Mouse (Mus musculus): Measurements from ENCODE around the gene Slc39a13. TPM values are rescaled to one million over a fixed set of nuclear protein-coding genes. Genes with fewer than 3 reads are reported as not detected.
A peak's percentile ranks its signal among the peaks of the same experiment; 100 is the strongest.

The Slc39a13 gene
- total RNA-seq, 2 experiments from 2014 or later: 30.1 to 32.3 TPM

DNA sequence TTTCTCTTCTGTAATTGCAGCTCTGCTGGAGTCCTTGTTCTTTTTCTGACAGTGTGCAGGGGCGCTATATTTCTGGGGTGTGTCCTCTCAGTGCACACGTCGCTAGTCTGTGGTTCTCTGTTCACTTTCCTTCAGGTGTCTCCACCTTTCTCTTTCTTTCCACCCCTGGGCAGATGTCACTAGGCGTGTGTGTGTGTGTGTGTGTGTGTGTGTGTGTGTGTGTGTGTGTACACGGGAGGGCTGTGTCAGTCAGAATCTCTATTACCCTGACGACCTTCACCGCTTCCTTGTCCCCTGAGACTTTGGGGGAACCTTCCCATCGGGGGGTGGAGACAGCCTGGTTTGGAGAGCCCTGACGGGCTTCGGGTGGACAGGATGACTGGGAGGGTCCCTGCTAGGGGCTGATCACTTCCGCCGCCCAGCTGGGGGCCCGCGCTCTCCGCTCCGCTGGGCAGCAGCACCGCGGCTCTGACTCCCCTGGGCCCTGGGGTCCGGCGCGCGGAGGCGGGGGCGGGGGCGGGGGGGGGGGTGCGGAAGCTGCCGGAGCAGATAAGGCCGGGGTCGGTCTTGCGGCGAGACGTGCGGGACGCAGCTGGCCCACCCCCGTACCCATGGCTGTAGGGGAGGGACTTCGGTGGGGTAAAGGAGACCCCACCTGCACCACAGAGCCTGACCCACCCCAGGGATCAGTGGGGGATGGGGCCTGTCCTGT lies 8.3 kb upstream of the Slc39a13 start:
- Histone ChIP-seq H3K4me3 (peak overlapping the region; percentile 46), H3K27ac (no peak overlapping the region)
- no peak for DNase-seq (ENCODE audit: extremely low spot score in 1 of 2, low spot score in 2 of 2)
- intact Hi-C loops (cut with DNase I): no loop called here
- TF ChIP-seq CTCF (IDR thresholded peaks at IDR 0.05): no peak

DNA sequence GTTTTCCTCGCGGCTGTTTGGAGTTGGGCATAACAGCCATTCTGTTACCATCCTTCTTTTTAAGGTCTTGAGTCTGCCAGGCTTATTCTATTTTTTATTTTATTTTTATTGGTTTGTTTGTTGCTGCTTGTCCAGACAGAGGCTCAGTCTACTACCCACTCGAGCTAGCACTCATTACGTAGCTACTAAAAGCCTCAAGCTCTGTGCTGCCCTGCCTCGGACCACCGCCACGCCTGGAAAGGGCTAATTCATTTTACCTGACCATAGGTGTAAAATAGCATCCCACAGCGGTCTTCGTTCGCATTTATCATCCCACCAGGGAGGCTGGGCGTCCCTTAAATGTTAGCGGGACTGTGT lies 7.7 kb upstream of the Slc39a13 start:
- H3K27ac ChIP-seq: no peak overlapping the region
- intact Hi-C loops (cut with DNase I): no loop called here
- H3K4me3 ChIP-seq: no peak overlapping the region
- no peak for TF ChIP-seq CTCF (IDR thresholded peaks at IDR 0.05)
- no peak for DNase-seq (ENCODE audit: extremely low spot score in 1 of 2, low spot score in 2 of 2)

DNA sequence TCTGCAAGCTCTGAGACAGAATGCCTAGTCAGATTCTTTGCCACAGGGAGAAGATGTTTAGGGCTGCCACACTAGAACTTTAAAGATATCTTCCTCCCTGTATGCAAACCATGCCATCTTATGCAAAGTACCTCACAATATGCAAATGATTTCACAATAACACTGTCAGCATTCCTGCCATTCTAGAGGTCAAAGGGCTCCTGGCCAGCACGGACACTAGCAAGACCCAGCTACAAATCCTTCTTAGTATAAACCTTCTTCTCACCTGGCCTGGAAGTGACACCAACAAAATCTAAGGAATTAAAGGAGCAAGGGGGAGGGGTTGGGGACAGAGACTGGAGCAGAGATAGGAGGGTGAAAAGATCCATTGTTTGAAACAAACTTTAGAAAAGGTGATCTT lies 1.9 kb upstream of the Slc39a13 start:
- intact Hi-C loops (cut with DNase I): loop anchor here (5.0 kb wide), 1 partner anchor 875 kb away; the partner anchor contains the start of gene Gm9821
- DNase-seq (ENCODE audit: extremely low spot score in 1 of 2, low spot score in 2 of 2): no peak
- H3K4me3 ChIP-seq: no peak overlapping the region
- H3K27ac ChIP-seq: no peak overlapping the region
- no peak for TF ChIP-seq CTCF (IDR thresholded peaks at IDR 0.05)

DNA sequence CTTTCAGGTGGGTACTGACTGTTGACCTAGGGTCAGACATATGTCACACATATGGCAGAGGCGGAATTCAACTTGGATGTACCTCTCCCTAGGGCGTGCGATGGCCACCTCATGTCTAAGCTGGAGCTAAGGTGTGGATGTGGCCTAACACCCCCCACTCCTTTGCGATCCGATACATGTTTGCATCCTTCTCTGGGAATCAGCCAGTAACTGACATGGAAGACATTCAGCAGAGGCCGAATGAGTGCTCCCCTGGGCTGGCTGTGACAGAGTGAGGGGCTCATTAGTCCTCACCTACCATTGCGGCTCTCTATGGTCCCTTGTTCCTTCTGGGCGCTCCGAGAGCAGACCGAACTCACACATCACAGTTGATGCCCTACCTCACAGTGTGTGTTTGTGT lies 842 bp upstream of the Slc39a13 start:
- TF ChIP-seq CTCF (IDR thresholded peaks at IDR 0.05): no peak
- intact Hi-C loops (cut with DNase I): loop anchor here (5.0 kb wide), 1 partner anchor 876 kb away; the partner anchor contains the start of gene Gm9821

DNA sequence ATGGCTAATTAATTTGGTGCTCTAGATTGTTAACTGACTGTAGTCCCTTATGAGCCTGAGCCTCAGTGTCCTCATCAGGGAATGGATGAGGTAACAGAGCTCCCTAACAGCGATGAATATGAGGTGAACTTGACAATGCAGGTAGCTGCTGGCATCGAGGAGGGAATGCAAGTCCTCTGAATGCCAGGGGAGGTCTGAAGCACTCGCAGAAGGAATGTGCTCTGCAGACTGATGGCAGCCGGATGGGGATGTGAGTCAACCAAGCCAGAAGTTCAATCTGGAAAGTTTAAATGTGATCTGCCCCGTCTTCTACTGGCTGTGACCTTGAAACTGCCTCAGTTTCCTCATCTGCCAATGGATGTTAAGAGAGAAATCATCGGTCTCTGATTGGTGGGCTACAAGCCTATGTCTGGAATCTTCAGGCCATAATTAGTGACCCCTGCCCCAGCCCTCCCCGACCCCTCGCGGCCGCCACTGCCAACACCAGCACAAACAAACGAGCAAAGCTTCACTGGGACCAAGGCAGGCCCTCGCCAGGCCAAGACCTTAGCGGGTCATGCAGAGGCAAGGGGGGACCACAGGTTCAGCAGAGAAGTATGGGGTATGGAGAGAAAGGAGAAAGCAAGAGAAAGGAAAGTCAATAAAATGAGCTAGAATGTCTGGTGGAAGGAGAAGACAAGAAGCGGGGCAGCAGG lies 764 bp downstream of the Slc39a13 start:
- DNase-seq (ENCODE audit: extremely low spot score in 1 of 2, low spot score in 2 of 2): no peak
- intact Hi-C loops (cut with DNase I): no loop called here
- Histone ChIP-seq H3K4me3 (peak overlapping the region; percentile 89), H3K27ac (peak overlapping the region; percentile 80)
- no peak for TF ChIP-seq CTCF (IDR thresholded peaks at IDR 0.05)

More for the DNA sequence above, 842 bp upstream of the Slc39a13 start:
- DNase-seq (ENCODE audit: extremely low spot score in 1 of 2, low spot score in 2 of 2): no peak
- Histone ChIP-seq H3K27ac (peak overlapping the region; percentile 80), H3K4me3 (peak overlapping the region; percentile 89)

DNA sequence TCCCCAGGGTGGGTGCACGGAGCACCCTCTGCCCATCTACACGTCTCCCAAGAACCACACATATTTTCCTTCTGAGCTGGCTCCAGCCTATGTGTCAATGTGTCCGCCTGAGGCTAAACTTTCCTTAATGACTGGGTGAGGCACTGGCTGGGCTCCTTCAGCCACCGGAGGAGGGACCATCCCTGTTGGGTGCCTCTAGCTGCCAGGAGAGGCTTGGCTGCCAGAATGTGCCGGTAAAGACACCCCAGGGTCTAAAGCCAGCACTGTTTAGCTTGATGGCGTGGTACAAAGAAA lies 1.4 kb downstream of the Slc39a13 start:
- Histone ChIP-seq H3K4me3 (peak overlapping the region; percentile 89), H3K27ac (peak overlapping the region; percentile 80; the same call in 1 of the 2 replicates)
- TF ChIP-seq CTCF (IDR thresholded peaks at IDR 0.05): no peak
- intact Hi-C loops (cut with DNase I): no loop called here
- no peak for DNase-seq (ENCODE audit: extremely low spot score in 1 of 2, low spot score in 2 of 2)

DNA sequence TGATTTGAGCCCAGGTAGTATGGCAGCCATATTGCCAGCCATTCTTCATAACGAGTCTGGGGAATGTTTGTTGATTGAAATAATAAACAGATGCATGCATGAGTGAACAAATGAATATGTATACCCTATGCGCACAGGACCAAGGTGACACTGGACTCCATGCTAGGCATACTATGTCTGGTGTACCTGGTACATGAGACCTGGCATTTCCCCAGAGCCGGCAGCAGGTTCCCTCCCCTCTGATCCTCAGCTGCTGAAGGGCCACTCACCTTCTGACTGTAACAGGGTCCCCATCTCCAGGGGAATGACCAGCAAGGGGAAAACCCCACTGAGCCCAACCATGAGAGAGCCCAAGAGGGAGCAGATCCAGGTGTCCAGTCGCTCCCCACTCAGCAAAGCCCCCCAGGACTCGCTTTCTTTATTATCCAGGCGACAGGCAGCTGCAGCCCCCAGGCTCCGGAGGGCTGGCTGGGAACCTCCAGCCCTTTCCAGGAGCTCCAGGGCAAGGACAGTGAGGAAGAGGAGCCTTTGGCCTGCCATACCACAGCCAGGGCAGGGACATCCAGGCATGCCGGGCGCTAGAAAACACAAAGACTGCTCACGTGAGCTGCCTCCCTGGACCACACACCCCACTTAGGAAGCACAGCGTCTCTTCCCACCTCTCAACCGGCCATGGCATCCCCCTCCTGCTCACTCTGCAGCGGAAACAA lies 1.9 kb downstream of the Slc39a13 start:
- intact Hi-C loops (cut with DNase I): no loop called here
- no peak for TF ChIP-seq CTCF (IDR thresholded peaks at IDR 0.05)
- Histone ChIP-seq H3K27ac (no peak overlapping the region; the same call in 1 of the 2 replicates), H3K4me3 (peak overlapping the region; percentile 89)
- DNase-seq (ENCODE audit: extremely low spot score in 1 of 2, low spot score in 2 of 2): no peak

DNA sequence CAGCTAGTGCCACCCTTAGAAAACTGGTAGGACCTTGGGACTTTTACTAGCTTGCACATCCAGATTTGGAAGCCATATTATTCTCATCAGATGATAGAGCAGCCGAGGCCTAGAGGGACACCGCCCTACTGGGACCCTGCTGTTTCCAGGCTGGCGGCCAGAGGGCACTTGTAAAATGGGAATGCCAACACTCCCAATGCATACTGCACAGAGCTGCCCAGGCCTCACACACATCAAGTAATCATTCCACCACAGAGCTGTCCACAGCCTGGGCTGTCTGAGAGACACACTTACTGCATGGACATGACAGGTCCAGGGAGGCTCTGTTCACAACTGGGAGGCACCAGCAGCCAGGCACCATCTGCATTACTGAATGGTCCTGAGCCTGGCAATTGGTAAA lies 3.8 kb downstream of the Slc39a13 start:
- no peak for TF ChIP-seq CTCF (IDR thresholded peaks at IDR 0.05)
- no peak for DNase-seq (ENCODE audit: extremely low spot score in 1 of 2, low spot score in 2 of 2)
- Histone ChIP-seq H3K27ac (no peak overlapping the region), H3K4me3 (no peak overlapping the region)
- intact Hi-C loops (cut with DNase I): no loop called here

DNA sequence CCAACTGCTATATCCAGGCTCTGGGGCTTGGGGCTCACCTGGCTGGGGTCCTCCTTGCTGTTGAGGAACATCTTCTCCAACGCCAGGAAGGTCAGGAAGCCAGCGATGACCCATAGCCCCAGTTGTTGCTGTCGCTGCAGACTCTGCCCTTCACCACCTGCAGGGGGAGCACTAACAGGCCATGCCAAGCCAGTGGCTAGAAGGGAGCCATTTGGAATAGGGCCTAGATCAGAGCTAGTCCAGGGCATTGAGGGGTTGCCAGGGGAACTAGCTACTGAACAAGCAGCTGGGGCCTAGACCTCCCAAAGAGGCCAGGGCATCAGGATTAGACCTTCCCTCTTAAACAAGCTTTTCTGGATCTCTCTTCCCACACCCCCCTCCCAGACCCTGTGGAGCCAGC lies 4.7 kb downstream of the Slc39a13 start:
- peak; percentile 78 for TF ChIP-seq CTCF (IDR thresholded peaks at IDR 0.05)
- no peak overlapping the region for H3K4me3 ChIP-seq
- intact Hi-C loops (cut with DNase I): no loop called here
- DNase-seq (ENCODE audit: extremely low spot score in 1 of 2, low spot score in 2 of 2): peak in 1 of 2 experiments; percentile 57
- H3K27ac ChIP-seq: peak overlapping the region; percentile 57; the same call in 1 of the 2 replicates

DNA sequence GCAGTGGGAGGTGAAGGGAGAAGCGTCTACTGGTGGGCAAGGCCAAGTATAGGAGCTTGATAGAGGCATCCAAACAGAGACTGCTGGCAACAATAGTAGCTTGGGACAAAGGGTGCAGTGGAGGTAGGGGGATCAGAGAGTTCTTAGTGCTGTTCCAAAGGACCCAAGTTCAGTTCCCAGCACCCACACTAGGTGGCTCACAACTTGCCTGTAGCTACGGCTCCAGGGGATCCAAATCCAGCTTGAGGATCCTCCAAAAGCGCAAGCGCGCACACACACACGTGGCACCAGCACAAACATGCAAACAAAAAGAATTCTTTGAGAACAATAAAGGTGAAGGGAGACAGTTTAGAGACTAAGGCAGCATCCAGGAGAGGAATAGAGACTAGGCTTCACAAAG lies 6.0 kb downstream of the Slc39a13 start:
- Histone ChIP-seq H3K4me3 (no peak overlapping the region), H3K27ac (no peak overlapping the region)
- intact Hi-C loops (cut with DNase I): no loop called here
- no peak for DNase-seq (ENCODE audit: extremely low spot score in 1 of 2, low spot score in 2 of 2)
- TF ChIP-seq CTCF (IDR thresholded peaks at IDR 0.05): peak; percentile 22

DNA sequence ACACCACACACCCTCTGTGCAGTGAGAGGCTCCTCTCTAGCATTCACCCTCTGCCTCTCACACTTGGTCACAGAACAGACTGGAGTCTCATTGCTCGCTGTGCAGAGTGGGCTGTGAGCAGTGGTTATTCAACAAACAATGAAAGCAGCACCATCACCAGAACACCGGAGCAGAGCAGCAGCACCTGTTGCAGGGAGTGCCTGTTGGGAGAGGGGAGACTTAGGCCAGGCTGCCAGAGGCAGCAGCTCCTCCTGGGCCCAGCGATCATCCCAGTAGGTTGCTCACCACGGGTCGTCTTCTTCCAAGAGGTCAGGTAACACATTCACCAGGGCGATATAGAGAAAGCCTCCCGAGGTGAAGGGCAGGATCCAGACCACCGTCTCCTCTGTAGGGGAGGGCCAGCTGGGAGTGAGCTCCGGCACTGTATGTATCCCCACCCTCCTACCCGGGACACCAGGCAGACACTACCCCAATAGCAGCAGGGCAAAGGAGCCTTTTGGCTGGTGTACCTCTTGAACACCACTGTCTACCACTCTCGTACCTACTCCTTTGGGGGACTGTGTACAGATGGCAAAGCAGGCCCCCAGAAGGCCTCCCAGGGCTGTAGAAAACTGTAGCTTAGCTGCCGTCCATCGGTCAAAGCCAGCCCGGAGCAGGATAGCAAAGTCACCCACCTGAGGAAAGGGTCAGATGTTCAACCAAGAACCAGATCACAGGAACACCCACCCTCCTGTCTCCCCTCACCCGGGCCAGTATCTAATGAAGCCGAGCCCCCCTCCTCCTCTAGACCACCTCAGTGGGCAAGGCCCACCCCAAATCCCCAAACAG lies 7.2 kb downstream of the Slc39a13 start:
- Histone ChIP-seq H3K27ac (no peak overlapping the region; the same call in 1 of the 2 replicates), H3K4me3 (no peak overlapping the region)
- DNase-seq (ENCODE audit: extremely low spot score in 1 of 2, low spot score in 2 of 2): no peak
- no peak for TF ChIP-seq CTCF (IDR thresholded peaks at IDR 0.05)
- intact Hi-C loops (cut with DNase I): no loop called here
